Mouse (Mus musculus): ENCODE data around the gene Grwd1. TPM values are rescaled to one million over a fixed set of nuclear protein-coding genes. Genes with fewer than 3 reads are reported as not detected.

The Grwd1 gene
- total RNA-seq, 4 experiments from 2014 or later, result 24.8 to 31.5 (median 30.0) TPM

Other genes starting within 250 kb of the Grwd1 start
- not detected for gene Fgf21, start 215.5 kb downstream of the Grwd1 start, total RNA-seq (2022)
- gene Fut1, start 213.7 kb downstream of the Grwd1 start, total RNA-seq (2022), result not detected
- under 1 TPM; 0.14 to 0.68 (median 0.38) TPM for gene Izumo1, start 209.1 kb downstream of the Grwd1 start, total RNA-seq (2022)
- gene Rasip1, start 203.5 kb downstream of the Grwd1 start, total RNA-seq (2022), result 10 to 100 TPM; 15.5 to 30.2 (median 21.4) TPM
- gene Mamstr, start 191.0 kb downstream of the Grwd1 start, total RNA-seq (2022), result 10 to 100 TPM in 1 of 4 experiments, 1 to 10 TPM in 3; 2.4 to 14.9 (median 3.6) TPM
- gene Fut2, start 164.6 kb downstream of the Grwd1 start, total RNA-seq (2022), result under 1 TPM in 2 of 4 experiments, not detected in 2; 0.11 to 0.18 TPM
- under 1 TPM in 3 of 4 experiments, not detected in 1; 0.21 to 0.68 (median 0.32) TPM for gene Ntn5, start 146.9 kb downstream of the Grwd1 start, total RNA-seq (2022)
- under 1 TPM; 0.15 to 0.59 (median 0.30) TPM for gene Sec1, start 136.5 kb downstream of the Grwd1 start, total RNA-seq (2022)
- 10 to 100 TPM; 11.5 to 28.2 (median 18.9) TPM for gene Car11, start 131.1 kb downstream of the Grwd1 start, total RNA-seq (2022)
- gene Dbp, start 125.9 kb downstream of the Grwd1 start, total RNA-seq (2022), result 100 to 1,000 TPM; 254 to 411 (median 333) TPM
- gene Rpl18, start 115.5 kb downstream of the Grwd1 start, total RNA-seq (2022), result 1,000 to 10,000 TPM; 1,011 to 1,224 (median 1,104) TPM
- 10 to 100 TPM; 36.9 to 40.2 (median 39.3) TPM for gene Sphk2, start 112.9 kb downstream of the Grwd1 start, total RNA-seq (2022)
- 1 to 10 TPM in 1 of 4 experiments, under 1 TPM in 3; 0.29 to 2.1 (median 0.66) TPM for gene Fam83e, start 109.7 kb downstream of the Grwd1 start, total RNA-seq (2022)
- gene Spaca4, start 105.1 kb downstream of the Grwd1 start, total RNA-seq (2022), result not detected
- gene Lmtk3, start 47.2 kb downstream of the Grwd1 start, total RNA-seq (2022), result 10 to 100 TPM in 3 of 4 experiments, 1 to 10 TPM in 1; 8.9 to 24.9 (median 15.5) TPM
- 1 to 10 TPM in 2 of 4 experiments, under 1 TPM in 2; 0.52 to 4.5 (median 1.8) TPM for gene Sult2b1, start 46.3 kb downstream of the Grwd1 start, total RNA-seq (2022)
- gene Cyth2, start 16.4 kb downstream of the Grwd1 start, total RNA-seq (2022), result 100 to 1,000 TPM; 112 to 140 (median 122) TPM
- under 1 TPM; 0.17 to 0.65 (median 0.36) TPM for gene Kcnj14, start 6.2 kb downstream of the Grwd1 start, total RNA-seq (2022)
- 100 to 1,000 TPM; 127 to 158 (median 151) TPM for gene Kdelr1, start 41.8 kb upstream of the Grwd1 start, total RNA-seq (2022)
- gene Grin2d, start 47.4 kb upstream of the Grwd1 start, total RNA-seq (2022), result 1 to 10 TPM in 3 of 4 experiments, under 1 TPM in 1; 0.78 to 1.4 (median 1.2) TPM
- gene Syngr4, start 65.8 kb upstream of the Grwd1 start, total RNA-seq (2022), result under 1 TPM in 1 of 4 experiments, not detected in 3; 0.78 TPM
- gene Tmem143, start 66.0 kb upstream of the Grwd1 start, total RNA-seq (2022), result 10 to 100 TPM; 36.3 to 60.3 (median 52.9) TPM
- gene Emp3, start 90.5 kb upstream of the Grwd1 start, total RNA-seq (2022), result 100 to 1,000 TPM; 302 to 612 (median 463) TPM
- 10 to 100 TPM; 17.8 to 92.8 (median 47.9) TPM for gene Ccdc114, start 93.1 kb upstream of the Grwd1 start, total RNA-seq (2022)
- gene Abcc6, start 199.4 kb upstream of the Grwd1 start, total RNA-seq (2022), result under 1 TPM; 0.08 to 0.31 (median 0.15) TPM
- 10 to 100 TPM; 60.6 to 73.0 (median 69.1) TPM for gene Nomo1, start 202.8 kb upstream of the Grwd1 start, total RNA-seq (2022)